ENCODE assay signal across 8 mouse cellular contexts in the genomic region with DNA sequence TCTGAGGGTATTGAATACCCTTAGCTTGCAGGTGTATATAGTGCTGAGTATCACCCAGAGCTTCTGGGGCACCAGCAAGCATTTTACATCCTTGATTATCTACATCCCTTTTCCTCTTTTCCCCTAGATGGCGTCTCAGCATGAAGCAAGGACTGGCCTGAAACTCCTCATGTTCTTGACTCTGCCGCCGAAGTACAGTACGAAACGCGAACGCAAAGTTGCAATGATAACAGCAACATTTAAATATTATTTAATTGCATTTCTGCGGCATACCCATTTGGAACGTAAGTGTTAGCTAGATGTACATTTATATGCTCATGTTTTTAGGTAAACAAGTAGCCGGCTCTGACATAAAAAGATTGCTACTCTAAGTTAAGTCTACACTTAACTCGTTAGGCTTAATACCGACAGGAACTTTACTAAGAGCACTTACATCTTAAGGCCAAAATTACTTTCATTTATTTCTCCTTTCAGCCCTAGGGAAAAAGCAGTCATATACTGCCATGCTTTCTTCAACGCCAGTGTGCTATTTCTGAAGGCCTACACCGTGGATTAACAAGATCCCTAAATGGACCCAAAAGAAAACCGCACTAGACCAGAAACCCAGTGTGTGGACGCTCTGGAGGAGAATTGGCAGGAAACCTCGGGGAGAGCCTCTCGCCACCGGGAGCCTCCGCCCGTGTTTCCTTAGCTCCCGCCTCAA. TPM values are rescaled to one million over a fixed set of nuclear protein-coding genes. Genes with fewer than 3 reads are reported as not detected.
A peak's percentile ranks its signal among the peaks of the same experiment; 100 is the strongest.
DNase-seq lines count a peak whose midpoint lies in the region; ATAC-seq lines count a peak whose summit lies in the region.

No protein-coding gene starts in this region.

- 1% methylated on average over 22 of the region's 22 CpGs for WGBS in intestine, embryonic 14.5 days

- intact Hi-C loops in left cerebral cortex, postnatal 14 days (cut with DNase I), result loop anchor here (5.0 kb wide), 1 partner anchor 85 kb away; no protein-coding TSS in a partner anchor

- peak overlapping the region; percentile 87 for H3K4me3 ChIP-seq in intestine, embryonic 14.5 days (ENCODE audit: low read depth, low read length)

- DNase-seq in ovary, postnatal 14 days (ENCODE audit: low spot score), result peak; percentile 27
- no peak for DNase-seq in ovary, postnatal 36 days (ENCODE audit: low spot score)
- DNase-seq in cerebellum, postnatal 25 days, result peak; percentile 40 to 58
- peak; percentile 22 to 59 for DNase-seq in frontal cortex, postnatal 36 days (ENCODE audit: low spot score in 2 of 2)
- DNase-seq in intestine, embryonic 14.5 days (ENCODE audit: low spot score), result peak; percentile 61
- peak; percentile 56 to 72 for DNase-seq in left cerebral cortex, postnatal 14 days (ENCODE audit: low spot score in 2 of 2)
- peak; percentile 63 for DNase-seq in mesoderm, embryonic 11.5 days (ENCODE audit: low read depth, low spot score)
- peak; percentile 20 to 38 for DNase-seq in spleen, postnatal 10 days (ENCODE audit: low spot score in 2 of 2)

- peak overlapping the region; percentile 60 for H3K27ac ChIP-seq in intestine, embryonic 14.5 days (ENCODE audit: low read depth)

- H3K4me2 ChIP-seq in intestine, embryonic 14.5 days (ENCODE audit: low read length), result peak overlapping the region; percentile 82

- no peaks in the 10 kb centered on the region for H3K36me3 ChIP-seq in intestine, embryonic 14.5 days (ENCODE audit: control insufficient read depth, insufficient read depth, low read length)

- H3K9me3 ChIP-seq in intestine, embryonic 14.5 days (ENCODE audit: control insufficient read depth, low read length), result no peaks in the 10 kb centered on the region

- ATAC-seq in intestine, embryonic 14.5 days (replicated peaks; ENCODE audit: low FRiP score, low TSS enrichment, low read depth), result peak; percentile 40

- H3K27me3 ChIP-seq in intestine, embryonic 14.5 days (replicated peaks; ENCODE audit: control insufficient read depth, insufficient read depth, low read length), result no peaks in the 10 kb centered on the region

- H3K9ac ChIP-seq in intestine, embryonic 14.5 days (ENCODE audit: low read length), result peak overlapping the region; percentile 81

- peaks cover 6% of the 10 kb centered on the region for H3K4me1 ChIP-seq in intestine, embryonic 14.5 days (replicated peaks; ENCODE audit: control insufficient read depth, insufficient read depth, low read length)

RNA-seq across cellular contexts. Expression of a gene that starts 0.4 kb away (rescaled TPM):
- 36.9 and 40.6 TPM in 2 replicates for polyA plus RNA-seq in intestine, embryonic 14.5 days (2014; fragmentation: Nextera tagmentation; extraction: Ambion mirVana)
- total RNA-seq in left cerebral cortex, postnatal 14 days (2021), result 10 to 100 TPM; 39.5 to 40.4 TPM

RNA-seq across cellular contexts. Expression of a gene that starts 39.9 kb away (rescaled TPM):
- polyA plus RNA-seq in intestine, embryonic 14.5 days (2014; fragmentation: Nextera tagmentation; extraction: Ambion mirVana), result 9.9 and 11.1 TPM in 2 replicates
- total RNA-seq in left cerebral cortex, postnatal 14 days (2021), result 10 to 100 TPM; 36.7 to 42.9 TPM

RNA-seq across cellular contexts. Expression of a gene that starts 39.9 kb away (rescaled TPM):
- polyA plus RNA-seq in intestine, embryonic 14.5 days (2014; fragmentation: Nextera tagmentation; extraction: Ambion mirVana), result 14.3 and 17.8 TPM in 2 replicates
- total RNA-seq in left cerebral cortex, postnatal 14 days (2021), result 10 to 100 TPM; 17.9 to 18.6 TPM

RNA-seq across cellular contexts. Expression of a gene that starts 41.3 kb away (rescaled TPM):
- not detected in 2 replicates for polyA plus RNA-seq in intestine, embryonic 14.5 days (2014; fragmentation: Nextera tagmentation; extraction: Ambion mirVana)
- total RNA-seq in left cerebral cortex, postnatal 14 days (2021), result not detected
